Mouse (Mus musculus): ENCODE data around the gene Cyp4f14.

GRCm38 (mm10) chr17:32895421-32895820 lies 21.7 kb downstream of the Cyp4f14 start:
- no peak for TF ChIP-seq GATA1 (IDR thresholded peaks at IDR 0.05; ENCODE audit: low read length)
- TF ChIP-seq TAL1 (IDR thresholded peaks at IDR 0.05; ENCODE audit: low read length): no peak
